Mouse (Mus musculus) cerebellum, postnatal 14 days (tissue): ENCODE measurements around the gene Mtnr1a.

Experiments
- DNase-seq, 2 experiments: peaks; one replicate each; pipeline ENCODE4 v3.0.0; 2021; ENCODE audit warnings: mixed read lengths in 2 of 2

Mtnr1a gene

GRCm38 (mm10) chr8:45110064-45110812, 41.3 kb downstream of the Mtnr1a start:
- no peak for DNase-seq

- DNase-seq: no peak
Measured at GRCm38 (mm10) chr8:45110813-45111104, 41.8 kb downstream of the Mtnr1a start.

- DNase-seq: no peak
Measured at GRCm38 (mm10) chr8:45111820-45112219, 42.9 kb downstream of the Mtnr1a start.

- no peak for DNase-seq
Measured at GRCm38 (mm10) chr8:45117588-45117987, 48.7 kb downstream of the Mtnr1a start.

- DNase-seq: peak; percentile 21 to 44
Measured at GRCm38 (mm10) chr8:45125680-45126079, 56.7 kb downstream of the Mtnr1a start.
